Mouse (Mus musculus) embryo, embryonic 11.5 days (tissue): ENCODE data around the gene D10Wsu102e.

Source experiments
- DNase-seq: peaks from one replicate; pipeline ENCODE4 v3.0.0-alpha.2; 2012; ENCODE audit warnings: low read depth, low spot score

The D10Wsu102e gene

DNA sequence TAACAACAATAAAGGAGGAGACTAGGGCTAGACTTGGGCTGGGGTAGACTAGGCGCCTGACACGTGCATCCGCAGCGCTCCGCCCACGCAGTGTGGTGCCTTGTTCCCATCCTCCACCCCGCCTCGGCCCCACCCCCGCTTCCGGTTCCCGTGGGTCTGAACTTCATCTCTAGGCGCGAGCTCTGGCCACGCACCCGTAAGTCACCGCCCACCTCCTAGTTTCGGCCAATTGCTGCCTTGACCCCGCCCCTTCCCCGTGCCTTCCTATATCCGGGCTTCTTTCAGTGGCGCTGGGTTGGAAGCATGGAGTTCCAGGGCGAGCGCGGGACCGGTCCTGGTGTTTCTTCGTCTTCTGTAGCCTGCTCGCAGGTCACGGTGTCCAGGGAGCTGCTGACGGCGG is at the start of gene D10Wsu102e:
D10Wsu102e (plus strand) TSS at position 266 of the 400 bp plus-strand sequence.
- DNase-seq: peak; percentile 92

DNA sequence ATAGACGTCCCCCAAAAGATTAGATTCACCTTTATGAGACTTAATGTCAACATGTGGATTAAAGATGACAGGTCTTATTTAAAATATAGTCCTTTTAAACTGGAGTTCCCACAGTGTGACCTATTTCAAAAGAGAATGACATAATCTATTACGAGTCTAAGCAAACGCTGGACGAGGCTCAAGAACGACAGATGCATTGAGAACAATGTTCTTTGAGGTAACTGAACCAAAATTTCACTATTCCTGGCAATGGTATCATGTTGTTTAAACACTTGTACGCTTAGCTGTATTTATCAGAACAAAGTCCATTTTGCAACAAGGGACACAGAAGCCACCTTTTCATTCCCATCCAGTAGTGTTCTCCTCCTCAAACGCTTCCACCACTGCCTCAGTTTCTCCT is 49.7 kb upstream of the D10Wsu102e start:
- DNase-seq: no peak

DNA sequence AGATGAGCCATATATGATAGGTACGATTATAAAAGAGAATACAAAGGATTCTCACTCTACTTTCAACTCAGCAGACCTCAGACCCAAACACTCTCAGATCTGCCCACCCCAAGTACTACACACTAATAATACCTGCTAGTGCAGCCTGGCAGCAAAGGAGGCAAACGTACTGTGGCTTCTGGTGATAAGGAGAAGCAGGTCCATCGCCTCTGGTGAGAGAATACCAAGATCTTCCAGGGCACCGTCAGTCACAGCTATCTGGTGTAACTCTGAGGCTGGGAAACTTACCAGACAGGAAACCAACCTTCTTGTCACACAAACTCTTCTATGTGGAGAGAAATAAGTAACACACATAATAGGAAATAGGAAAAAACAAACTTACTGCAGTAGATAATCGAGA is 47.0 kb upstream of the D10Wsu102e start:
- DNase-seq: no peak

DNA sequence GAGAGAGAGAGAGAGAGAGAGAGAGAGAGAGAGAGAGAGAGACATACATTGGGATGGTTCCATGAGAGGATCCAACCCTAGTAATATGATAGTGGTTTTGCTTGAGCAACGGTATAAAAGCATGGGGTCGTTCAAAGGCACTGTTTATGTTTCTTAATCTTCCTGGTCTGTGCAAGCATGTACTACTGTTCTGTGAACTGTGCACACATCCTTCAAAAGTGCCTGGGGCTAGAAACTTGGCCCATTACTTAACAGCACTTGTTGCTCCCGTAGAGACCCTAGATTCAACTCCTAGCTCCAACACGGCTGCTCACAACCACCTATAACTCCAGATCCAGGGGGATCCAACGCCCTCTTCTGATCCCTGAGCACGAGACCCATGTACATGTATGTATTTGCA is 39.6 kb upstream of the D10Wsu102e start:
- DNase-seq: no peak

DNA sequence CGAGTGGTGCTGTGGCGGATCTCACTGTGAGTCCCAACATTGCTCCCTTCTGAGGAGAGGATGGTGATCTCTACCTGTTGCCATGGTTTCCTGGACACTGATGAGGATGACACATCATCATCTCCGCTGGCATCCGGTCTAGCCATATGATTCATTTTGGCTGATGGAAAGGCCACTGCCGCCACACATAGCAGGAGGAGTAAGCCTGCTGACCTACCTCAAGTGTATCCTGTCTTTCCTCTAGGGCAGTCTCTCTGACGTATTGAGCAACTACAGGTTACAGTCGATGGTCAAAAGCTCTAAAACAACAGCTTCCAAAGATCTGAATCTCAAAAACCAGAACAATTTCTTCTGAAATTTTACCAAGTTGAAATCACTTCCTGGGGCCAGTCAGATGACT is 39.2 kb upstream of the D10Wsu102e start:
- DNase-seq: no peak

DNA sequence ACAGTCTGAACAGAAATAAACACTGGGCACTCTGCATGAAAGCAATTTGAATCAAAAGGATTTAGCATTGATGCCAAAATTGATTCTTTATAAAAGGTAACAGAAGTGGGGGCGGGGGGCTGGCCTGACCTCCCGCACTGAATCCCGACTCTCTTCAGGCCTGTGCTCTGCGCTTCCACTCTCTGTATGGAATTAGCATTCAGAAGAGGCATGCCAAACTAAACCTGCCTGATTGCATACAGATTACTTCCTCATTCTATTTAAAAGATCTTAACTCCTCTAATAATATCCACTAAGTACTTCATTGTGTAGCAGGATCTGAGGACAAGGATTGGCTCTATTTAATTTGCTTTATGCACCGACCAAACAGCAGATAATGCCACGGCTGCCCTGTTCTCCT is 38.5 kb upstream of the D10Wsu102e start:
- DNase-seq: no peak

DNA sequence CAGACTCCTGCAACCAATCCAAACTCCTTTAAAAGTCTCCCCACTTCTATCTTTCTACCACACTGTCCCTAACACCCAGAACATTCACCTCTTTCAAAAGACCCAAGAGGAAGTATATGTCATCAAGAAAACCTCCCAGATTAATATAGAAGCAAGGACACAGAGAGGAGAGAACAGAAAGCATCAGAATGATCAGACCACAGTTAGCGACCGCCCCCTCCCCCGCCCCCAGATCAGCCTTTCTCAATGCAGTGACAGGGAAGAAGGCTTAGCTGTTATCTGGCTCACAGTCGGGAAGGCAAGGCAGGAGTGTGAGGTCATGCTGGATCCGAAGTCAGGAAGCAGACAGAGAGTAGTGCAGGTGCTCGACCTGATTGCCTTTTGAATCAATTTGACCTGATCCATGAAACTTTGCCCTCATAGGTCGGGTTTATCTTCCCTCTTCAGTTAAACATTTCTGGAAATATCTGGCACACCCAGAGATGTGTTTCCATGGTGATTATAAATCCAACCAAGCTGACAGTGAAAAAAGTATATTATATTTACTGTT is 37.4 kb upstream of the D10Wsu102e start:
- DNase-seq: no peak

DNA sequence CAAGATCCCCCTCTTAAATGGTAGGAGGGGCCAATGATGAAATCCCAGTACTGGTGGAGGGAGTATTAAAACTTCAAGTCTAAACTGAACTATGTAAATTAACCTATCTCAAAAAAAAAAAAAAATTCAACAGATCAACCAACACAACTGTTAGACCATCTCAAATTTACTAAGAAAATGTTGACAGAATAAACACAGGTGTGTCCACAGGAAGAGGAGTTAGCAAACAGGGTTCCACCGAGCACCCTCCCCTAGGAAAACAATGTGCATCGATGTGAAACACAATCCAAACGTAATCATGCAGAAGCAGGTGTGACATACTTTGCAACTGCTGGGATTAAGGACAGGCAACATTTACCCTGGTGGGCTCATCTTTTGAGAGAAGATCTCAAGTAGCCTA is 35.1 kb upstream of the D10Wsu102e start:
- DNase-seq: no peak

DNA sequence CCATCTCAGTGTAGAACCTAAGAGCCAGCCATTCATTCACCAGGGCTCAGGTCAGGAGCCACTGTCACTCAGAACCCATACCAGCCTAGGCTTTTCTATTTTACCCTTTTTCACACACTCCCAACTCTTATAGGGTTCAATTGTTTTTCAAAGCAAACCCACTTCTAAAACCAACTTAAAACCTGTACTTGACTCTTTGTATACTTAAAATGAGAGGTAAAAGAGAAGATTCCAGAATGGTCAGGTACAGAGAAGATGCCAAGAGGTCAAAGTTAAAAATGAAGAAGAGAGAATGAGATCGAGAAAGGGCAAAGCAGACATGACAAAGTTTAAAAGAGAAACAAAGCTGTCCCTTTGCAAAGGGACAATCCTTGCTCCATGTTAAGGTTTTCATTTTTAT is 34.1 kb upstream of the D10Wsu102e start:
- DNase-seq: no peak

DNA sequence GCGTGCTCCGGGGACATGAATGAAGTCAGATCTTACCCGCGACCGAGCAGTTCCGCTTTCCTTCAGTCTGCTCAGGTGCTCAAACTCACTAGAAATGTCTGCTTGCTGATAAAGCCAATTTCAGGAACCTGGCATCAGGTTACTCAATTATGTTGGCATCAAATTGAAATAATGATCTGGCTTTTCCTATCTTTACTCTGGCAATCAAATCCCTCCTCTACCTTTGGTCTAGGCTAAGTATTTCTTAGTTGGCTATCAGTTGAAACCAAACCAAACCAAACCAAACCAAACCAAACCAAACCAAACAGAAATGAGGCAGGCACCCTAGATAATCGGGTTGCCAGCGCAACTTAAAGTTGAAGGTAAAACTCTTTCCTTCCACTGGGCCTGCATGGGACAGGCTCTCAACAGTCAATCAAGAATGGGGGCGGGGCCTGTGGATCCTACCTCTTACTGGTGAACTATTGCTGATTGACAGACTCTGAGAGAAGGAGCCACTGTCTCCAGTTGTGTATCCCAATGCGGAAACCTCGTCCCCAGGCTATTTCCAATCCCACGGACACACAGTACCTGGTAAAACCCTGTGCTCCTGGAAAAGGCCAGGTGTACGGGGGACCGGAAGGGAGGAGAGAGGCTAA is 33.3 kb upstream of the D10Wsu102e start:
- no peak for DNase-seq

DNA sequence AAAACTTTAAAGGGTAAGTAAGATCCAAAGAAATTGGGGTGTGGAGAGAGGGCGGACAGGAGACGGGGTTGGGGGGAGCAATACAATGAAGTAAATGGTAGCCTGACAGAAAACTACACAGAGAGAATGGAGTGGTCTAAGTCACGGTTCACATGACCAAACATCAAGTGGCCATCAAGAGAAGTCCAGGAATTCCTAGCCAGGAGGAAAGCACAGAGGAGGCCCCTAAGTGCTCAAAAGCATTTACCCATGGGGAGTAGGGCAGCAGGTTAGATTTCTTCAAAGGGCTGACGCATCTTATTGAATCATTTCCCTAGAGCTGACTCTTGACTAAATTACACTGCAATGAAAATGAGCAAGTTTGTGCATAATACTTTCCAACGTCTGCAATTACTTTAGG is 31.2 kb upstream of the D10Wsu102e start:
- DNase-seq: no peak

DNA sequence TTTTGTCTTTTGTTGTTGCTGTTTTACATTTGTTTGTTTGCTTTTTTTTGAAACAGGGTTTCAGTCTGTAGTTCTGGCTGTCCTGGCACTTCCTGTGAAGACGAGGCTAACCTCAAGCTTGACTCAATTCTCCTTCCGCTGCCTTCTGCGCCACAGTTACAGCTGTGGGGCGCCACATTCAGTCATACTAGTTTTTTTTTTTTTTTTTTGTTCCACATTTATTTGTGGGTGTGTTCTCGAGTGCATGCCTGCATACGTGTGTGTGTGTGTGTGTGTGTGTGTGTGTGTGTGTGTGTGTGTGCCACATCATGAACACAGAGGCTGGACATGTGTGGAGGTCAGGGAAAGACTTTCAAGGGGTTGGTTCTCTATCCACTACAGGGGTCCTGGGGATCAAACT is 29.7 kb upstream of the D10Wsu102e start:
- no peak for DNase-seq

DNA sequence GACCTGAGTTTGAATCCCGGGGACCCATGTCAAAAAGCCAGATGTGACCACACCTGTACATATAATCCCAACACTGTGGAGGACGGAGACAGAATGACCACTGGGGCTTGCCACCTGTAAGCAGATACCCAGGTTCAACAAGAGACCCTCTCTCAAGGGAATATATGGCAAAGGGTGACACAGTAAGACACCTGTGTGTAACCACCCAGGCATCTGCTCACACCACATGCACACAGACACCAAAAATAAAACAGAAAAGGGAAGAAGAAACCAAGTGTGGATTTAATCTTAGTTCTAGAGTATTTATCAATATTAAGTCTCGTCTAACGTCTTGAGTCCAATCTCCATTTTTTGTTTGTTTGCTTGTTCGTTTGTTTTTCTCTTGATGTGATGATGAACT is 28.2 kb upstream of the D10Wsu102e start:
- DNase-seq: no peak

DNA sequence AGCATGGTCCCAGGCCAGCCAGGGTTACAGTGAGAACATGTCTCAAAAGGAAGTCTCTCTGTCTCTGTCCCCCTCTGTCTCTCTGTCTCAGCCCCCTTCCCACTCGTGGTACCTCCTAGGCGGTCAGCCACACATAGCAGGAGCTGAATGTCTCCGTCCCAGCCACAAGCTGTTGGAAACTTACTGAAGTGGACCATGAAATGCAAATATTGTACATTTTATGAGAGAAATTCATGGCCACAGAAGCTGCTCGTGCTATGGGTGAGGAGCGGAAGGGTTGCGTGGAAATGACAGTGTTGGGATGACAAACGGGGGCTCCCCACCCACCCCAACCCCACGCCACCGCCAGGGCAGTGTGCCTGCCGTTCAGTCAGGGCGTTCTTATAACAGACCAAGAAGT is 27.4 kb upstream of the D10Wsu102e start:
- no peak for DNase-seq

DNA sequence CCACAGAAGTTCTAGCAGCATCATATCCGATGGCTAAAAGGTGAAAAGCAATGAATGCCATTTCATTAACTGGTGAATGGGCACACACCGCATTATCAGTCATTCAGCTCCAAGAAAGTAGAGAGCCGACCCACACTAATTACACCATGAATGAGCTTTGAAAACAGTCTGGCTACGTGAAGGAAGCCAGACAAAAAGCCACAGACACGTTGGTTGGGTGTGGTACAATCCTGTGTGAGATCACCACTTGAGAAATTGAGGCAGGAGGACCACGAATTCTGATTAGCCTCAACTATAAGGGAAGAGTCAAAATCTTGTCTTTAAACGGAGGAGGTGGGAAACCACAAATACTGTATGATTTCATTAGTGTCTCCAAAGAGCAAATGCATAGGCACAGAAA is 23.7 kb upstream of the D10Wsu102e start:
- DNase-seq: no peak

DNA sequence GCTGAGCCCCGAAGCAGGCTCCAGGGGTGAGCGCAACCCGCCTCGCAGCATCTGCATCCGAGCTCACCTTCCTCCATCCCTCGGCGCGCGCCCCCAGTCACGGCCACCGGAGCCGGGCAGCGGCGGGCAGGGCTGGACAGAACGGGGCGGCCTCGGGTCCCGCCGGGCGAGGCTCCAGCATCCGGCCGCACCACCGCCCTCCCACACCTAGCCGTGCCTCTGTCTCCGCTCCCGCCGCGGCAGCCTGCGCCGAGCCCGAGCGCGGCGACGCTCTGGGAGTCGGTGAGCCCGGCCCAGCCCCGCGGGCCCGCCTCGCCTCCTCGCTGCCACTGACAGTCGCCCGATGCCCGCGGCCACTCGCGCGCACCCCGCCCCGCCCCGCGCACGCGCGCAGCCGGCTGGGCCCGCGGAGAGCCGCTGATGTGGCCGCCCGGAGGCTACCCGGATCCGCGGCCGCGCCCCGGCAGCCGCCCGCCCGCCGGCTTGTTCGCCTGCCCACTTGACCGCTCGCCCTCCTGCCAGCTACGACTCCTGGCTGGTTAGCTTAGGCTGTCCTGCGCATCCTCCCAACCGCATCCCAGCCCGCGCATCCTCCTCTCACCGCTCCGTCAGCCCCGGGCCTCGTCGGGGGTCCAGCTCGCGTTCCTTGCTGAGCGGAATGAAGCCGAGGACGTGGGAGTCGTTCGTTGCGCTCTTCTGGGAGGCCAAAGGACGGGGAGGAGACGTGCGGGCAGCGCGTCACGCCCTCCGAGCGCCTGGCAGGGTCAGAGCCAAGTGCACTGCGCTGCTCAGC is 22.7 kb upstream of the D10Wsu102e start, which contains the start of gene Slc41a2:
Slc41a2 (minus strand) TSS at position 724 of the 793 bp plus-strand sequence.
- peak; percentile 27 for DNase-seq

DNA sequence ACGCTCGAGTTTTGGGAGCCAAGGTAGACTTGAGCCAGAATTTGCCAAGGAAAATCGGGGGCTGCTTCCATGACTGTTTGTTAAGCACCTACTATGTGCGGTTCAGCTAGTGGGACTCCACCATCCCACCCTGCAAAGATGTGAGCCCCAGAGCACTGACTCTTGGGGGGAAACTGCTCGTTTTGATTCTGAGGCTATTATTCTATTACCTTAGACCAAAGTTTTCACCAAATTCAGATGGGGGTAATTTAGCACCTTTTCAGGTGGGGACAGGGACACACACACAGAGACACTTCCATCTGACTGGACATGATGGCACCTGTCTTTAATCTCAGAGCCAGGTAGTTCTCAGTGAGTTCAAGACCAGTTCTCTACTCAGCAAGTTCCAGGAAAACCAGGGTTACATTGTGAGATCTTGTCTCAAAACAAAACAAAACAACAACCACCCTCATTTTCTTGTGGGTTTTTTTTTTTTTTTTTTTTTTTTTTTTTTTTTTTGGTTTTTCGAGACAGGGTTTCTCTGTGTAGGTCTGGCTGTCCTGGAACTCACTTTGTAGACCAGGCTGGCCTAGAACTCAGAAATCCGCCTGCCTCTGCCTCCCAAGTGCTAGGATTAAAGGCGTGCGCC is 21.9 kb upstream of the D10Wsu102e start:
- no peak for DNase-seq

DNA sequence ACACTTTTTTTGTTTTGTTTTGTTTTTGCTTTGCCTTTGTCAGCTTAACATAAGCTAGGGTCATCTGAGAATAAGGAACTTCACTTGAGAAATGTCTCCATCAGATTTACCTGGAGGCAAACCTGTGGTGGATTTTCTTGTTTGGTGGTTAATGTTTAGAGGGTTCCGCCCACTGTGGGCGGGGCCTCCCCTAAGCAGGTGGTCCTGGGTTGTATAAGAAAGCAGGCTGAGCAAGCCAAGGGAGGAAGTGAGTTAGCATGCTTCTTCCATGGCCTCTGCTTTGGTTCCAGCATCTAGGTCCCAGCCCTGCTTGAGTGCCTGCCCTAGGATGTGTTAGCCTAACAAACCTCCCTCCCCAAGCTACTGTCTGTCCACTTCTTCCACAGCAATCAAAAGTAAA is 18.8 kb upstream of the D10Wsu102e start:
- DNase-seq: no peak

DNA sequence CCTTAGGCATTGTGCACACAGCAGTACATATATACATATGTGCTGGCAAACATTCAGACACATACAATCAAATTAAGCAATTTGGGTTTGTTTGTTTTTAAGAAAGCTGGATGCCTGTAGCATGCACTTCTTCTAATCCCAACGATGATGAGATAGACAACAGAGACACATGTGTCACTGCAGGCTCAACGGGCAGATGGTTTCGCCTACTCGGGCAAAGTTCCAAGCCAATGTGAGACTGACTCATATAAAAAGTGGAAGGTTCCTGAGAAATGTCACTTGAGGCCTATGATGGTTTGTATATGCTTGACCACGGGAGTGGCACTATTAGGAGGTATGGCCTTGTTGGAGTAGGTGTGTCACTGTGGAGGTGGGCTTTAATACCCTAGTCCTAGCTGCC is 16.9 kb upstream of the D10Wsu102e start:
- DNase-seq: no peak

DNA sequence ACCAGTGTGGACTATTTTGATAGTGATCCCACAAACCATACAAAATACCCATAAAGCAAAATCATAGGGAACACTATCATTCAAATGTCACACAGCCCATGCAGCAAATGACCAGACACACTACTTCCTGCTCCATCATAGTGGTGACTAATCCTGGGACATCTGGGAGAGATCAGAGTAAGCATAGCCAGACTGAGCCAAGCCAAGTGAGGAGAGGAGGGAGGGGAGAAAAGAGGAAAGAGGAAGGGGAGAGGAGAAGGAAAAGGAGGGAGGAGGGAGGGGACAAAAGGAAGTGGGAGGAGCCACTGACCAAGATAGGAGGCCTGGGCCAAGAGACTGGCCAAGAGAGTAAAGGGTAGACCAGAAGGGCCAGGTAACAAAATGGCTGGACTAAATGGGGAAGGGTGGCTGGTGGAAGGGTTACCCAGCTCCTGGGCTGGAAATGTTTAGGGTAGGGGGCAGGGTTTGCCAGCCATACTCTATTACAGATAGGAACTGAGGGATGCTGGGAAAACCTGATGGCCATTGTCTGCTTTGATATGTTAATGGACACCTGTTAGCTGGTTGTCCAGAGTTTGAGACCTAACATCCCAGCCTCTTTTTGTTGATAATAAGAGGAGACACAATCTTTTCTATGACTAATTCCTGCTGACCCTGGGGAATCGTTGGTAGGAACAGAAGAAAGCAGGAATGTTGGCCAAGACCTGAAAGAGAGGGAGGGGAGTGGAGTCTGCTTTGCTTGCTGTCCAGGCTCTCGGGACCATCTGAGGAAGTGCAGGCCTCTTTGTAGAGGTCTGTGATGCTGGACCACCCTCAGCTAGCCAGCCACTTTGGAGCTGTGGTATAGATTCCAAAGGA is 16.0 kb upstream of the D10Wsu102e start:
- DNase-seq: no peak

DNA sequence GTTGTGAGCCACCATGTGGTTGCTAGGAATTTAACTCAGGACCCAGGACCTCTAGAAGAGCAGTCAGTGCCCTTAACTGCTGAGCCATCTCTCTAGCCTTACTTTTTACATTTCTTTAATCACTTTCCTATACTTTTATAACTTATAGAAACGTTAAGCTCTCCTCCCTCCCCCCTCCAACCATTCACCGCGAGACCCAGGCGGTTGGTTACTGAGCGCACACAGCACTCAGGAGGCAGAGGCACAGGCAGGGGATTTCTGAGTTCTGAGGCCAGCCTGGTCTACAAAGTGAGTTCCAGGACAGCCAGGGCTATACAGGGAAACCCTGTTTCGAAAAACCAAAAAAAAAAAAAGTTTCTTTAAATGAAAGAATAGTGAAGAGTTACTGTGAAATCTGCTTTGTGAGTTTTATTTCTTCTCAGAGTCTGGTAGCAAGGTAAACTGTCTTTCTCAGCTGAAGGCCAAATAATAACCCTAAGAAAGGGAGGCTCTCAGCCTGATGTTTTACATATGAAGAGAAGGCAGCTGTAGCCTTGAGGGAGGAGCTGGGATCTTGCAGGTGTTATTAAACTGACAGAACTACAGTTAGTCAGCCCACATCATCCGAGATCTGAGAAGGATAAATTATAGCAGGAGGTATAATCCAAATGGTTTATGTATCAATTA is 14.2 kb upstream of the D10Wsu102e start:
- no peak for DNase-seq
